Mouse (Mus musculus): ENCODE measurements around the gene Lxn. TPM values are rescaled to one million over a fixed set of nuclear protein-coding genes. Genes with fewer than 3 reads are reported as not detected.

Lxn gene
- 10 to 100 TPM; 29.1 to 39.4 TPM for total RNA-seq (2021)
- long read RNA-seq, experiment 1, transcript Lxn-201 (6 exons, 1,112 nt): major isoform, 37 of 42 reads
- long read RNA-seq, experiment 1, partial matches to known transcripts: 4 of 42 reads
- long read RNA-seq, experiment 1, other reads (novel, unspliced or antisense): 1 of 42 reads
- long read RNA-seq, experiment 2, transcript Lxn-201 (6 exons, 1,112 nt): major isoform, 48 of 51 reads
- long read RNA-seq, experiment 2, partial matches to known transcripts: 1 of 51 reads
- long read RNA-seq, experiment 2, other reads (novel, unspliced or antisense): 2 of 51 reads

DNA sequence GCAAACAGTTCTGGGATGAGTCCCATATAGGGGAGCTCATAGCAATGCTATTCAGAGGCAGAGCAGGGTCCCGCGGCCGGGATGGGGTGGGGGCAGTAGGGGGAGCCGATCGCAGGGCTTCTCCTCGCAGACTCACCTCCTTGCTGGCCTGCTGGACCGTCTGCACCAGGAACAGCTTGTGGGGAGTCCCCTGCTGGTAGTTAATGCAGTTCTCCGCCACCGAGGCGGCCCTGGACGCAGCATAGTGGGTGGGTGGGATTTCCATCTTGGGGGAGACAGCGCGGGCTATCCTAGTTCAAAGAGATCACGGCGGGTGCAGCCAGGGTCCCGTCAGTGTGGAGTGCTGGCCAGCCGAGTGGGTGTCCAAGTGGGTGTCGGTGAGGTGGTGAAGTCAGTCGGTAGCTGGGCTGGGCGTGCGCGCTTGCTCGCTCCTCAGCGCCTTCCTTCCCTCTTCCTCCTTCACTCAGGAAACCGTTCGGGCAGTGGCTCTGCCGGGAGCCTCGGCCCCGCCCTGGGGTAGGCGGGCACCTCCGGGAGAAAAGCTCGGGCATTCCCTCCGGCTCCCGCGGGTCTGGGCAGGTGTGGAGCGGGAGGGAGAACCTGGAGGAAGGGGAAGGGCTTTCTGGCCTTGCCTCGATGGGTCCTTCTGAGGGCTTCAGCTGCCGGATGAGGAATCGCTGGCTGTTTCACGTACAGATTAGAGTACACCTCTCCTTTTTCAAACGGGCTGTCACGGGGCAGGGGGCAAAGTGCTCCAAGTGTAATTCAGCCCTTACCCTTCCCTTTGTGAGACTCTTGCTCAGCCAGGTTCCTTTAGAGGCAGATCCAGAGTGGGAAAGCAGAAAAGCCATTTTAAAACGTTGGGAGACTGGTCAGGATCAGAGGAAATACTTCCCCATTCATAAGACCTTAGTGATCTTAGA lies at the start of gene Lxn:
Lxn (minus strand) TSS at position 477 of the 923 bp plus-strand sequence.
- peak; percentile 21 to 45 for DNase-seq (ENCODE audit: low spot score in 2 of 2)

DNA sequence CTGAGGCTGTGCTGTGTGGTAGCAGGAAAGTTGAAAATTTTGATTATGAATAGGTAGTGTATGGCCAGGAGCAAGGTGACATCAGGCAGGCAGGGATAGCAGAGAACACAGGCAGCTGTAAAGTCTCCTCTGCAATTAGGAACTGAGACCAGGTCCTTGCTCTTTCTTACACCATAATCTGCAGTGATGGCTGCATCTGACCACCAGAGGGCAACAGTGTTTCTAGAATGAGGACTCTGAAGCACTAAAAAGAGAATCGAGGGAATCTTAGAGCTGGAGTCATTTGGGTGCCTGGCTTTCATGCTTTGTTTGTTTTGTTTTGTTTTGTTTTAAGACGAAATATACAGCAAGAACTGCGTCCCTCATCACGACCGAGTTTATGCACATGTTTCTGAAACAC lies 49.1 kb upstream of the Lxn start:
- peak in 1 of 2 experiments; percentile 44 for DNase-seq (ENCODE audit: low spot score in 2 of 2)

DNA sequence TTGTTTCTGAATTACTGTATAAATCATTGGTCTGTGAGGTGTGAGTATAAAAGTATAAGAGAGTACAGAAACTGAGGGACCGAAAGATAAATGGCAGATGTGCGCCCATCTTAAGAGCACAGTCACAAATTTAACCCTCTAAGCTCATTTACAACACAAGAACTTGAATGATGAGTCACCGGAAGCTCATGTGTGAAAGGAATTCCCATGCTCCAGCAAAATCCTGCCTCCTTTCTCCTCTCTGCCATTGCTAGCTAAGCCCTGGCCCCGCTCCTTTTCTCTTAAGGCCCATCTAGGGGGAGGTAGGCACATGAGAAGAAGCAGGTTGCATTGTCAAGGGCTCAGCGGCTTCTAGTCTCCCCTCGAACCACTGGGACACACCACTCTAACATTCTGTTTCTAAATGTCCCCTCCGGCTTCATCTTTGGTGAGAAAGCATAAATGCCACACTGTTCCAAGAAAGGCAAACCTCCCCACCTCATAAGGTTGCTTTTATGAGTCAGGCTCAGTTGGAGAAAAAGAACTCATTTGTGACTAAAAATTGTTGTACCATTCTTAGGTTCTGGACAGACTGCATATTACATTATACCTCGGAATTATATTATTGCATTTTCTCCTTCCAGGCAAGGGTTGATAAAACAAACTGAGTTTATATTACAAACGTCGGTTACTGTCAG lies 44.6 kb upstream of the Lxn start:
- DNase-seq (ENCODE audit: low spot score in 2 of 2): no peak

DNA sequence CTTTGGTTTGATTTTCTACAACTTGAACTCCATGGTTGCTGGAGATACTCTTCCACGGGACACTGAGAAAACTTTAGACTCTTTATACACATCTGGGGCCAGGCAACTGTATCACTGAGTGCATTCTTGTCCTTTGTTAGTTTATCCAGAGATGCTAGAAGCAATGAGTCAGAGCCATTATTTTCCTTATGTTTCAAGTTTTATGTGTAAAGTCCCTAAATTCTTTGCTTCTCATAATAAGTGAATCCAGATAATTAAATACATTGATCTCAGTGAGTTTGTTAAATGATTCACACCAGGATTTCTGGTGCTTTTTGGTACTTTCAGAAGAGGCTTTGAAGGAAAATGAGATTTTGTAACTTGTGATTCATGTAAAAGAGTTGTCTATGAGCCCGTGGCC lies 41.6 kb upstream of the Lxn start:
- no peak for DNase-seq (ENCODE audit: low spot score in 2 of 2)

DNA sequence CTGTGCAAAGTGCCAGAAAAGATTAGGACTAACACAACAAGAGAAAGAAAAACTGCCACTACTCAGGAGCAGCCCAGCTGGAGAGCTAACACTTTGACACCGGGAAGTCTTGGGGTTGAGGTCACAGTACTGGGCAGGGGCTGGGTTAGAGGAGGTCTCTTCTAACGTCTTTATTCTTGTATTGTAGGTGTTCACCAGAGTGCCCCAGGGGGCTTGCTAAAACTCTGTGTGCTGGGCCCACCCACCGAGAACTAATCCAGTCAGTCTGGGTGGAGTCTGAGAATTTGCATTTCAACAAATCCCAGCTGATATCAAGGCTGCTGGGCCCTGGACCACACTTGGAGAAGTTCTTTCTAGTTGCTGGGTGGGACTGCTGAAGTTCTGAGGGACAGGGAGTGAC lies 40.2 kb upstream of the Lxn start:
- no peak for DNase-seq (ENCODE audit: low spot score in 2 of 2)

DNA sequence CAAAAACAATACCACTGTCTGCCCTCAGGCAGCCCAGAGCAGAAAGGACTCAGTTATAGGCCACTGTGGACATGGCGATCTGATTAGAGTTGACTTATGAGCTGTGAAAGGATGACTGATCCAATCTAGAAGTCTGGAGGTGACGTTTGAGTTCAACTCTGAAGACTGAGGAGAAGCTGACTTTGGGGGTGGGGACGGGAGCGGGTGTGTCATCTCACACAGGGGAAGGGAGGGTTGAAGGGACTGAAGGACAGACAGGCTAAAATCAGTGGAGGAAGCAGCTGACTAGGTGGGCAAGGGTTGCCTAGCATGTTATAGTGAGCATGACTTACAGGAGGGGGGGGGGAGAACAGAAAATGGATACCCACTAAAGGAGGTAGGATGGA lies 35.7 kb upstream of the Lxn start:
- no peak for DNase-seq (ENCODE audit: low spot score in 2 of 2)

DNA sequence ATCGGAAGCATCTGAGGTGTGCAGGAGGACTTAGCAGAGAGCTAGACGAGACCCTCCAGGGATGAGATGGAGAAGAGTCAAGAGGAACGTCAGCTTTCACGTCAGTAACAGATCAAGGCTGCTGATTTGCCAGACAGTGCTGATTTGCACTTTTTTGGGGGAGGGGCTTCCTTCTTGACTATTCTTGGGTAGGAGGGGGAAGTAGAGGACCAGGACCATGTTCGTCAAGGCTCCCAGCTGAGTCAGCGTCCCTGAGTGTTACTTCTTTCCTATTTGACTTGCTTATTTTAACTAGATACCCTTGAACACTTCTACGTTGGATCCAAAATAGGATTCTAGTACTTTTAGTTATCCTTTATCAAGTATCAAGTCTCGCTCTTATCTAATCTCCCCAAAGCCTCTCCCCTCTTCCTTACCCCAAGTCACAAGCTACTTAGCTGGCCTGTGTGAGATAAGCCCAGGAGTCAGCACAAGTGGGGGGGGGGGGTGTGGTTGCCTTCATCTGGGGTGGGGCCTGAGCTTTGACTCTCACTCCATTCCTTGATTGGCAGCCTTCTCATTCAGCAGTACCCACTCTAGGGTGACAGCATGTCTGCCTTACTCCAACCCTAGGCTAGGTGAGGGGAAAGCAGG lies 35.2 kb upstream of the Lxn start:
- no peak for DNase-seq (ENCODE audit: low spot score in 2 of 2)

DNA sequence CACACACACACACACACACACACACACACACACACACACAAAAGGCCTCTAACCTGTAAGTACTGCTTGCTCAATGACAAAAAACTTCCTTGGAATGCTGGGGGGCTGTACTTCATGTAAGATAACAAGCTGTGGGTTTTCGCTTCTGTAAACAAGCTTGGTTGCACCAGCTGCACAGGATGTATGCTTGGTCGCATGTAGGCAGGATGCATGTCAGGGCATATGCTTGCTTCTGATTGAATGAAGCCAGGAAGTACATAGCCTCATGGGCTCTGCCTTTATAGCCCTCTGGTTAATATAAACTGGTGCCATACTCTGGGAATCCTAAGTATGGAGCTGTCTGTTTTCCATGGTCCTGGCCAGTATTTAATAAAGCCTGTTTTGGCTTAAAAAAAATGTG lies 34.3 kb upstream of the Lxn start:
- no peak for DNase-seq (ENCODE audit: low spot score in 2 of 2)

DNA sequence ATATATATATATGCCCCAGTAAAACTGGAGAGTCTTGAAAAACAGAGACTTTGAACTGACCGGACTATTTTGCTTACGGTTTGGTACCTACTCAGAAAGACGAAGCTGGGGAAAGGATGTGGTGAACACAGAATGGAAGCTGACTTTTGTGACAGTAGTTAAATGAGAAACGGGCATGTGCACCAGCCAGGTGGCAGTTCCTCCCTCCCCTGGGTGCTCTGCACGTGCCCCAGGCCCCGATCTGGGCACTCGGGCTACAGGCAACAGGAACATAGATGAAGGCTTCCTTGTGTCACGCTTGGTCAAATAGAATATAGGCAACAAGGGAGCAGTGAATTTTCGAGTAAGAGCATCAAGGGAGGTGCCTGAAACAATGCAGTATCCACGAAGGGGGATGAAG lies 32.6 kb upstream of the Lxn start:
- no peak for DNase-seq (ENCODE audit: low spot score in 2 of 2)

DNA sequence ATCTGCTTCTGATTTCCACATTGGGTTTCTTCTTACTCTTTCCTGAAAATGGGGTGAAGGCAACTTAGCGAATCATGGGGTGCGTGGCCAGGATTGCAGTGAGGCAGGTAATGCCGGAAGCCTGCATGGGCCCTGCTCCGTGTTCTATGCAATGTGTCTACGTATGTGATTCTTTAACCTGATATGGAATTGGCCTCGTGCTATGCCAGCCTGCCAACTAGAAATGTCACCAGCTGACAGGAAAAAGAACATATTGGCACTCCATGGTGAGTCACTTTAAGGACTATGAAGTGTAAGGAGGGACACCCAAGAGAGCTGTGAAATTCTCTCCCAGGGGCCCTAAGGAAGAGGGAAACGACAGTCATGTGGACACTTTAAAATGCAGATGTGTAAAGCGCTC lies 29.4 kb upstream of the Lxn start:
- no peak for DNase-seq (ENCODE audit: low spot score in 2 of 2)

DNA sequence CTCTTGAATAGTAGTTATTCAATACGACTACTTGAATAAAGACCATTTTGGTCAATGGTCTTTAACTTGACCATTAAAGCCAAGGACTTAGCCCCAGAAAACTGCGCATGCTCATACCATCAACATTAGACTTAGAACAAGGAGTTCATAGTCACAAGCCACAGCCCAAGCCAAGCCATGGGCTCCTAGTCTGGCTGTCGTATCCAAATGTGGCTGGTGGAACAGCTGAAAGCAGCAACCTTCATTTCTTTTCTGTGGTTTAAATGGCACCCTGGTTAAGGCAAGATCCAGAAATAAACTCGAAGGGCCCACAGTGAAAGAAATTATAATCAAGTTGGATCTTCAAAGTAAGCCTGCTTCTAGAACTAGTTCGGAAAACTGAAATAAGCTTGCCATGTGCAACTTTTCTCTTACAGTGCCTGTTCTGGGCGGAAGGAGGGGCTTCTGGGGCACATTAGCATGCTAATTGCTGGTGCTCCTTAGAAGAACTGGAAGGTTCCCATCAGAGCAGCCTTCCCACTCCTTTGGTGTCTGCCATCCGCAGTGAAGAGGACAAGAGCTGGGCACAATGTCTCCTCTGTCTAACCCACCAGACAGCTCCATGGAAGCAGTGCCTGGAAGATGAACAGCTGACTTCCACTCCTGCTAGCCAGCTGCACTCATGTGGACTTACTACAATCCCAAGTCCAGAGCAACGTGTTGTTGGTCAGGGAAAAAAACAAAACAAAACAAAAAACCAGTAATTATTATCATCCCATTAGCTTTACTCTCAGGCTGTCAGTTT lies 28.6 kb upstream of the Lxn start:
- DNase-seq (ENCODE audit: low spot score in 2 of 2): no peak

DNA sequence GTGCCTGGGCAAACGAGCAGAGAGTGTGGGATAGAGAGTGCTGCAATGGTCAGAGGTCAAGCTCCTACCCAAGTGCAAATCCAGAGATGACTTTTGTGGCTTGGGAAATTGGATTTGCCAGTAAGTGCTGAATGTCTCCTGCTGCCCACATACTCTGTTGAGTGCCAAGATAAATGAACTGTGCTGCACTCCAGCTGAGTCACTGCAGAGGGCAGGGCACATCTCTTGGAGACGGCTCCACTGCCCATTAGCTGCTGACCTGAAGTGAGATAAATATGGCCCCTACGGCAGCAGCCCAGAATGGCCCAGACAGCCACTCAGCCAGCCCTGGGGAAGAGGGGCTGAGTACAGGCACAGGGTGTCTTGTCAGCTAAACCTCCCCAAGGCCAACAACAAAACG lies 26.4 kb upstream of the Lxn start:
- DNase-seq (ENCODE audit: low spot score in 2 of 2): no peak

DNA sequence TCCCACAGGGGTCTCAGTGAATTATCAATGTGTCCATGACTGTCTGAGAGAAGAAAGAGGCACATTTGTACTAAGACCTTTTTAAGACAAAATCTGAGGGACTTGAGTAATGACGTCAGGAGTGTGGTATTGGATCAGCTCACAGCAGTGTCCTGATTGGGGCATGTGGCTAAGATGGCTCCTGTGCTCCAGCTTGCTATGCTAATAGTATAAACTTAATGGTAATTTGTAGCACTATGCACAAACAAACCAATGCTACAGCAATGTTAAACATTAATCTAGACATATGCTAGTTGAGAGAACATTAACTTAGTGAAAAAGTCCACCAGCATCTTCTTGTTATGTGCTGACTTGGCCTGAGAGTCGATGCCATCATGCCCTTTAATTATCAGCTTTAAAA lies 21.5 kb upstream of the Lxn start:
- no peak for DNase-seq (ENCODE audit: low spot score in 2 of 2)

DNA sequence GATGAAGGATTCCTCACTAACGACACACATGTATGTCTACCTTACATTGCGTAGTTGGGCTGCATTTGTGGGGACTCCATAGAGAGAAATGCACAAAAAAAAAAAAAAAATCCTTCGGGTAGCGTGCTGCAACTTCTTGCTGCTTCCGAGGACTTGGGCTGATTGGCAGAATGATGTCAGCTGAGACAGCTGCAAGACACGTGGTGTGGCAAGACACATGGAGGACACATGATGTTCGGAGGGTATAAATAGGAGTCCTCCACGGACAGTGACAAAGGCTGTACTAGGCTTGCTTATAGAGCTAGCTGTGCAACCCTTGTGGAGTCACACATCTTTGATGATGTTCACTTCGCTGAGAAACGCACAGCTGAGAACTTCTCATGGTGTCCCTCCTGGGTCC lies 18.7 kb upstream of the Lxn start:
- no peak for DNase-seq (ENCODE audit: low spot score in 2 of 2)

DNA sequence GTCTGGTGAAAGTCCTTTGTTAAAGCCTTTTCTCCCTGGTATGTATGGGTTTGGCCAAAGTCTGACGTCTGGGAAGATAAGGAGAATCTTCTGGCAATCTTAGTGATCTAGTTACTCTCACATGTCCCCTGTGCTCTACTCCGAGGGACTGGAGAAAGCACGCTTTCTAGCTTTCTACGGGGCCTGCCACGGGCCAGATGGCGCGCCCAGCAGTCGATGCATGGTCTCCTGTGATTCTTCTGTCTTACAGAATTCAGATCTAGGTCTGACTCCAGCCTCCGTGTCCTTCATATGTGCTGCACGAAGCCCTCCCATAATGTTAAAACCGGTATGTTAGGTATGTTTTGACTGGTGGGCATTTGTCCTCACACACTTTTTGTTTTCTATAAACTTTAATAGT lies 16.1 kb upstream of the Lxn start:
- no peak for DNase-seq (ENCODE audit: low spot score in 2 of 2)

DNA sequence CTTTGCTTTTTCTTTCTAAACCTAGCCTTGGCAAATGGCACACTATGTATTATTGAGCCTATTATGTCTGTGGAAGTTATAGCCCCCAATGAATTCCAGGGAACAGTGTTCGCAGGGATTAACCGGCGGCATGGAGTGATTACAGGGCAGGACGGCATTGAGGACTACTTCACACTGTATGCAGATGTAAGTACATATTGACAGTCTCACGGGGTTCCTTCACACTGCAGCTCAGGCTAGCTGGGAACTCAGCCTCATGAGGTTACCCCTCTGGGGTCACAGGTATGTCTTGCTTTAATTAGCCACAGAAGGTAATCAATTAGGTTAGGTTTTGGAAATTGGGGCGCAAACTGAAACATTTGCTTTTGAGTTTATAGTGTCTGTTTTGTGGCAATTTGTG lies 9.7 kb upstream of the Lxn start:
- DNase-seq (ENCODE audit: low spot score in 2 of 2): no peak

DNA sequence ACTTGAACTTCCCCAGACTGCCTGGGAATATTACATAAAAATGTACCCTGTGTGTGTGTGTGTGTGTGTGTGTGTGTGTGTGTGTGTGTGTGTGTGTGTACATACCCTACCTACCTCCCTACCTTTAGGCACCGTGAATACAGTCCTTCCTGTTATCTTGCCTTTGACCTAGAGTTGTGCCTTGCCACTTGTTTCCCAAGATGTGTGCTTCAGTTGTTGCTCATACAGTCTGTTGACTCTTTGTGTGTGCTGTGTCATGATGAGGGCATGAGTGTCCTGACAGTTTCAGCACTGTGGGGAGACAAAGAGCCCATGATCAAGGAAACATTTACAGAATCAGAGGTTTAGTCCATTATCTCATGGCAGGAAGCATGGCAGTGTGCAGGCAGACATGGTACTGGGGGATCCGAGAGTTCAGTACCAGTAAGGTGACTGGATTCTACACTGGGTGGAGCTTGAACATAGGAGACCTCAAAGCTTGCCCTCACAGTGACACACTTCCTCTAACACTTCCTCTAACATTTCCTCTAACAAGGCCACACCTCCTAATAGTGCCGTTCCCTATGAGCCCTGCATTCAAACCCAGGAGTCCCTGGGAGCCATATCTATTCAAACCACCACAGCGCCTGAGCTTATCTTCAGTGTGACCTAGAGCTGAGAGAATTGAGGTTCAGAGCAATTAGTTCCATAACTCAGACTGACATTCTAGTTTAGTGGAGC lies 7.8 kb upstream of the Lxn start:
- DNase-seq (ENCODE audit: low spot score in 2 of 2): no peak

DNA sequence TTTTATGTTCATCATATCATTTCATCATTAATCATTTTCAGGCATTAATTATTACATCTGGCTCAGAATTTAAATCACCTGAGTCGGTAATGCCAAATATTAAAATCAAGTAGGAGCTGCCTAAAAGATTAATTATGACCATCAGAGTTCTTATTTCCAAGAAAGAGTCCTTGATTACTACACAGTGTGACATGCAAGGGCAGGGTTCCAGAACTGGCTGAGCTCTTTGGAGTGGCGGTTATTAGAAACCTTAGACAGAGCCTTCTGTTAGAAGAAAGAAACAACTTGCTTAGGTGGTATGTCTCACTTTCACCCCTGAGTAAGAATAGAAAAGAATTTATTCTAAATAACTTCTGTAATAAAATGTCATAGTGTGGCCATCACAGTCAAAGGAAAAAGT lies 3.6 kb upstream of the Lxn start:
- DNase-seq (ENCODE audit: low spot score in 2 of 2): no peak

DNA sequence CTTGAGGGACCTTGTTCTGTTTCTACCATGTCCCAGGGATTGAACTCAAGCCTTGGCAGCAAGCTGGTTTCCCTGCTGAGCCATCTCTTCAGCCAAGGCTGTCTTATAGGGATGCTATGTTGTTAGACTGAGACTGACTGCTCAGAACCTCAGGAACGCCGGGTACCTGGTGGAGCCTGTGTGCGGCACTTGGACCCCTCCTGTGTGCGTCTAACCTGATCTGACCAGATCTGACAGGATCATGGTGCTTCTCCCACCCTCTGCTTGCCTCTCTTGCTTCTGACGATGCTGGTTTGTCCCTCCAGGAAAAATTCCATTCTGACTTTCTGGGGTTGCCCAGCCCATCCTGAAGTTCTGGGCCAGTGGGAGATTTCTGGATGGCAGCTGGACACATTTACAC lies 2.9 kb upstream of the Lxn start:
- DNase-seq (ENCODE audit: low spot score in 2 of 2): no peak

DNA sequence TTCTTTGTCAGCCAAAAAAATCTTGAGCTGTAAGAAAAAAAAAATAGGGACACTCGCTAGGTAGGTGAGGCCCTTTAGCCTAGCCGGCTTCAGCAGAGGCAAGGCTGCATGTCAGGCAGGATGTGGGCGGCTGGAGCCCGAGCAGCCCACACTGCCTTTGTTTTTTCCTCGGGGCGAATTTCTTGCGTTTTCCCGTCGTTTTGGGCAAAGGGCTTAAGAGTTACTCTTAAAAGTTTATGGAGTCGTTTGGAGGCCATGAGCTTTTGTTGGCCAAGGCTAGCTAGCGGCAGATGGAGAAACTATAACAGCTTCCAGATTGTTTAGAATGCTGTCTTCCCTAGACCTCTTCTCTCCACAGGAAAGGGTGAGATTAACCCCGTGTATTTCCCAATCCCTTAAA lies 725 bp downstream of the Lxn start:
- no peak for DNase-seq (ENCODE audit: low spot score in 2 of 2)

Data from adrenal gland, postnatal 4 days (tissue).